Mouse (Mus musculus): ENCODE data around the gene Tcf25. TPM values are rescaled to one million over a fixed set of nuclear protein-coding genes. Genes with fewer than 3 reads are reported as not detected.
A peak's percentile ranks its signal among the peaks of the same experiment; 100 is the strongest.
"Not testable (repeated sequence)": the region's sequence is repeated elsewhere in the genome, so short reads cannot be mapped to it uniquely, and the experiment has no call there.

Tcf25 gene
- polyA plus RNA-seq, 1 experiment from 2014 or later: 54.0 TPM

DNA sequence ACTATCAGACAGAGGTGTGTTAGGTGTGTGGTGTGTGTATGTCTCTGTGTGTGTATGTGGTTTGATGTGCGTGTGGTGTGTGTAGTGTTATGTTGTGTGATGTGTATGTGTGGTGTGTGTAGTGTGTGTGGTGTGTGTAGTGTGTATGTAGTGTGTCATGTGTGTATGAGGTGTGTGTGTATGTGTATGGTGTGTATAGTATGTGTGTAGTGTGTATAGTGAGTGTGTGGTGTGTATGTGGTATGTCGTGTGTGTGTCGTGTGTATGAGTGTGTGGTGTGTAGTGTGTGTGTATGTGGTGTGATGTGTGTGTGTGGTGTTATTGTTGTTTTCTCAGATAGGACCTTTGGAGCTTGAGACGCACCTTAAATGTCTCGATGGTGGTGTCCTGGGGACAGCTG, 68.8 kb downstream of the Tcf25 start:
- H3K36me3 ChIP-seq (ENCODE audit: control insufficient read depth, insufficient read depth): no peaks in the 10 kb centered on the region
- no peaks in the 10 kb centered on the region for H3K27me3 ChIP-seq (ENCODE audit: control insufficient read depth, insufficient read depth, low read depth, low read length)
- peaks cover 11% of the 10 kb centered on the region for H3K4me1 ChIP-seq (ENCODE audit: control insufficient read depth, low read depth, low read length)
- H3K9ac ChIP-seq (ENCODE audit: low read depth, low read length): no peak overlapping the region
- WGBS (ENCODE audit: insufficient replicate concordance): 68% methylated on average over 5 of the region's 5 CpGs
- H3K4me2 ChIP-seq (ENCODE audit: low read depth, low read length): peak overlapping the region; percentile 85; the same call in 1 of the 2 replicates
- H3K27ac ChIP-seq (ENCODE audit: low read length): no peak overlapping the region
- peak overlapping the region; percentile 77 for H3K4me3 ChIP-seq (ENCODE audit: low read depth, low read length)
- ATAC-seq (ENCODE audit: low read depth): no peak
- H3K9me3 ChIP-seq (replicated peaks; ENCODE audit: control insufficient read depth, low read length): no peaks in the 10 kb centered on the region

DNA sequence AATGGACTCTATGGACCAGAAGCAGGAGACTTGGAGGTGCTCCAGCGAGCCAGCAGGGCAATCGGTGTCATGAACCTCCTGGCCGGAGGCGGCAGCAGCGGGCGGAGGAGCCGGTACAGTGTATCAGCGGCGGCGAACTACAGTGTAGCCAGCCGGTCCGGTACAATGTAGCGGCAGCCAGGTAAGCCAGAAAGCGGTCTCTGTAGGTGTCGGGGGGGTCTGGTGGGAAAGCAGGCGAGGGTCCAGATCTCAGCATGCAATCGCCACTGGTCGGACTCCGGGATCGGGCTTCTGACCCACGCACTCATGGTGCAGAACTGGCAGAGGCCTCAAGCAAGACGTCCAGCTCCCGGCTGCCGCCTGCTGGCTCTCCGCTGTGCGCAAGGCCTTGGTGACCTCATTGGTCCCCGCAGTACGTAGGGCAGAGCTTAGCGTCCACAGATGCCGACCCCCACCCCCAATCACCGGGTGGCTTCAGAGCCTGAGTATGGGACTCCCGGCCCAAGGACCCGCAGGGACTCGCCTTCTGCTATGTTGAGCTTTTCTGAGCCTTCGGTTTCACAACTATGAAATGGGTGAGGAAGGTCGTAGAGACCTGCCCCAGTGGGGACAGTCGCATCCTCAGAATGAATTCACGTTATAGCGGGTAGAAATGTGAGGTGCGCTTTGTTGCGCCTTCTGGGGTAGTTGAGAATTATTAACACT, 69.5 kb downstream of the Tcf25 start:
- ATAC-seq (ENCODE audit: low read depth): peak; percentile 92
- Histone ChIP-seq H3K4me1 (ENCODE audit: control insufficient read depth, low read depth, low read length) (peaks cover 11% of the 10 kb centered on the region), H3K9me3 (replicated peaks; ENCODE audit: control insufficient read depth, low read length) (no peaks in the 10 kb centered on the region), H3K9ac (ENCODE audit: low read depth, low read length) (peak overlapping the region; percentile 80), H3K27me3 (ENCODE audit: control insufficient read depth, insufficient read depth, low read depth, low read length) (no peaks in the 10 kb centered on the region), H3K4me2 (ENCODE audit: low read depth, low read length) (peak overlapping the region; percentile 85), H3K4me3 (ENCODE audit: low read depth, low read length) (peak overlapping the region; percentile 77), H3K27ac (ENCODE audit: low read length) (peak overlapping the region; percentile 52), H3K36me3 (ENCODE audit: control insufficient read depth, insufficient read depth) (no peaks in the 10 kb centered on the region)
- WGBS (ENCODE audit: insufficient replicate concordance): under 1% methylated on average over 41 of the region's 41 CpGs

DNA sequence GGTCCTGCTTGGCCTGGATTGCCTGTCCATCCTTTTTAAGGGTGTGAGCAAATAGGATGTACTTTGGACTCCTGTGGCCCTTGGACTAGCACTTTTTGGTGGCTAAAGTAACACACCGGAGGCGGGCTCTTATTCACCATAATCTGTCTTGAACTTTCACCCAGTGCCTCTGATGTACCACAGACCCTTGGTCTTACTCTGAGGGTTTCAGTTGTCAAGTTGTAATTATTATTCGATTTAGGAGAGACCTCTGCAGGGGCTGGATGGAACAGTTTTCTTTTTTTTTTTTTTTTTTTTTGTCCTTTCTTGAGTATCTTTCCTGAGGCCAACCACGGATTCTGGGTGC, 70.0 kb downstream of the Tcf25 start:
- ATAC-seq (ENCODE audit: low read depth): 0 out of 2 replicates have a peak, but pooled peaks have one; percentile 5
- Histone ChIP-seq H3K27me3 (ENCODE audit: control insufficient read depth, insufficient read depth, low read depth, low read length) (no peaks in the 10 kb centered on the region), H3K27ac (ENCODE audit: low read length) (peak overlapping the region; percentile 52; the same call in 1 of the 2 replicates), H3K36me3 (ENCODE audit: control insufficient read depth, insufficient read depth) (no peaks in the 10 kb centered on the region), H3K4me1 (ENCODE audit: control insufficient read depth, low read depth, low read length) (peaks cover 11% of the 10 kb centered on the region), H3K9ac (ENCODE audit: low read depth, low read length) (peak overlapping the region; percentile 80), H3K4me2 (ENCODE audit: low read depth, low read length) (peak overlapping the region; percentile 85), H3K9me3 (replicated peaks; ENCODE audit: control insufficient read depth, low read length) (no peaks in the 10 kb centered on the region), H3K4me3 (ENCODE audit: low read depth, low read length) (peak overlapping the region; percentile 77)
- 21% methylated on average over 4 of the region's 4 CpGs for WGBS (ENCODE audit: insufficient replicate concordance)

DNA sequence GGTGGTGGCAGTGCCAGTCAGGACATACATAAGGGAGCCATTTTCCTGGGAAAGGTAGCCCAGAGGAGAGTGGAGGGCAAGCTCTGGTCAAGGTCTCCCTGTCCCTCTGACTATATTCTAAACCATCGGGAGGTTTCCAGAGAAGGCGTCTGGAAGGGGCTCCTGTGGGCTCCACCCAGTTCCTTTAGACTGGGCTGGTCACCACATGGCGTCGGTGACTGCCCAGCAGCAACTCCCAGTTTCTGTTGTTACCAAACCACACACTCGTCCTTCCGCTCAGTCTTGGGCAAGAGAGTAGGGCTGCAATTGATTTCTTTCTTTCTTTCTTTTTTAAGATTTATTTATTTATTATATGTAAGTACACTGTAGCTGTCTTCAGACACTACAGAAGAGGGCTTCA, 70.6 kb downstream of the Tcf25 start:
- Histone ChIP-seq H3K9me3 (replicated peaks; ENCODE audit: control insufficient read depth, low read length) (no peaks in the 10 kb centered on the region), H3K27ac (ENCODE audit: low read length) (no peak overlapping the region), H3K27me3 (ENCODE audit: control insufficient read depth, insufficient read depth, low read depth, low read length) (no peaks in the 10 kb centered on the region), H3K4me2 (ENCODE audit: low read depth, low read length) (peak overlapping the region; percentile 85), H3K4me1 (ENCODE audit: control insufficient read depth, low read depth, low read length) (peaks cover 11% of the 10 kb centered on the region), H3K36me3 (ENCODE audit: control insufficient read depth, insufficient read depth) (no peaks in the 10 kb centered on the region), H3K4me3 (ENCODE audit: low read depth, low read length) (no peak overlapping the region; the same call in 1 of the 2 replicates), H3K9ac (ENCODE audit: low read depth, low read length) (no peak overlapping the region)
- ATAC-seq (ENCODE audit: low read depth): no peak
- 51% methylated on average over 6 of the region's 6 CpGs for WGBS (ENCODE audit: insufficient replicate concordance)

DNA sequence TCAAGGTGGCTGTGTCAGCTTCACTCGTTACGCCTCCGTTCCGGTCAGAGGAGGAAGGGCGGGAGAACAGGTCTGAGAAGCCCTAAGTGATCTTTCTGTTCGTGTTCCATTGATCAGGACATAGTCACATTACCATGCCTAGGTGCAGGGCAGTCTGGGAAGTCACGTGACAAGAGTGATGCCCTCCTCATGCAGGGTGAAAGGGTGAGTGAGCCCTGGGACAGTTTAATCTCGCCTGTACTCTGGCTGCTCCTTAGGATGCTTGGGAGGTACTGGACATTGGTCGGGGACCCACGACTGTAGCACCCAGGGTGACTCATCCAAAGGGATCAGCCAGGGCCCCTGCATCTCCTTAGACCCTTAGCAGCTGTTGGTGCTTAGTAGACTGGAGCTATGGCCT, 72.4 kb downstream of the Tcf25 start:
- no peak overlapping the region for H3K4me2 ChIP-seq (ENCODE audit: low read depth, low read length)

DNA sequence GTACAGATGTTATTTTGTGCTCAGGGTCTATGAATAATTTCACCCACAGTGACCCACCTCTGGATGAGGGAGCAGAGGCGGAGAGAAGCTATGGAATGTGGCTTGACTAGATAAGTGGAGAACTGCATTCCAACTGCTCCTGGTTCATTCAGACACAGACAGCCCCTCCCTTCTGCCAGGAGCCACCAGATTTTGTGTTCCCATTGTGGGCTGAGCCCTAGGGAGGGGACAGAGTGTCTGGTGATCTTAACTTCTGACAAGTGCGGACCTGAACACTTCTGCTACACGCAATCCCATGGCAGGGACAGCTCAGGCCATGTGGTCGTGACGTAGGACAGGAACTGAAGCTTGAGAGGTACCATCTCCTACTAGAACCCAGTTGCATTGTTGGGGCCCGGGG, 73.2 kb downstream of the Tcf25 start:
- no peaks in the 10 kb centered on the region for H3K9me3 ChIP-seq (replicated peaks; ENCODE audit: control insufficient read depth, low read length)
- H3K27ac ChIP-seq (ENCODE audit: low read length): no peak overlapping the region
- H3K4me1 ChIP-seq (ENCODE audit: control insufficient read depth, low read depth, low read length): peaks cover 14% of the 10 kb centered on the region
- H3K4me2 ChIP-seq (ENCODE audit: low read depth, low read length): no peak overlapping the region
- no peak for ATAC-seq (ENCODE audit: low read depth)
- no peak overlapping the region for H3K4me3 ChIP-seq (ENCODE audit: low read depth, low read length)
- 59% methylated on average over 6 of the region's 6 CpGs for WGBS (ENCODE audit: insufficient replicate concordance)
- H3K27me3 ChIP-seq (ENCODE audit: control insufficient read depth, insufficient read depth, low read depth, low read length): no peaks in the 10 kb centered on the region
- no peaks in the 10 kb centered on the region for H3K36me3 ChIP-seq (ENCODE audit: control insufficient read depth, insufficient read depth)
- no peak overlapping the region for H3K9ac ChIP-seq (ENCODE audit: low read depth, low read length)

More for the DNA sequence above, 72.4 kb downstream of the Tcf25 start:
- peaks cover 14% of the 10 kb centered on the region for H3K4me1 ChIP-seq (ENCODE audit: control insufficient read depth, low read depth, low read length)
- ATAC-seq (ENCODE audit: low read depth): no peak
- no peaks in the 10 kb centered on the region for H3K27me3 ChIP-seq (ENCODE audit: control insufficient read depth, insufficient read depth, low read depth, low read length)
- H3K27ac ChIP-seq (ENCODE audit: low read length): no peak overlapping the region
- no peaks in the 10 kb centered on the region for H3K36me3 ChIP-seq (ENCODE audit: control insufficient read depth, insufficient read depth)
- H3K4me3 ChIP-seq (ENCODE audit: low read depth, low read length): no peak overlapping the region
- H3K9me3 ChIP-seq (replicated peaks; ENCODE audit: control insufficient read depth, low read length): no peaks in the 10 kb centered on the region
- no peak overlapping the region for H3K9ac ChIP-seq (ENCODE audit: low read depth, low read length)
- WGBS (ENCODE audit: insufficient replicate concordance): 68% methylated on average over 10 of the region's 10 CpGs

DNA sequence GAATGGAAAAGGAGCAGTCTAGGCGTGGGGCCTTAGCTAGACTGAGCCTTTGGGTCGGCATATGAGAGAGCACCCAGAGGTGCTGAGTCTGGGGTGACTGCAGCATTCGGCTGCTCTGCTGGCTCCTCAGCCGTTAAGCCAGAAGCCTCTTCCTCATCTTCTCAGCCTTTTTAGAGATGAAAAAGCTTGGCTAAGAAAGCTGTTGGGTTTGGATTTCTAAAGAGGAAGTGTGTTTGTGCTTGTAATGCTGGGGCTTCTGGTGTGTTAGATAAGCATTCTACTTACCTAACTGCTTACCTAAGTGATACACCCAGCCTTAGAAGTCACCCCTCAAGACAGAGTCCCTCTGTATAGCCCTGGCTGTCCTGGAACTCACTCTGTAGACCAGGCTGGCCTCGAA, 77.2 kb downstream of the Tcf25 start:
- Histone ChIP-seq H3K4me2 (ENCODE audit: low read depth, low read length) (no peak overlapping the region), H3K36me3 (ENCODE audit: control insufficient read depth, insufficient read depth) (peaks cover 3% of the 10 kb centered on the region; the same call in 1 of the 2 replicates), H3K27me3 (ENCODE audit: control insufficient read depth, insufficient read depth, low read depth, low read length) (no peaks in the 10 kb centered on the region), H3K4me3 (ENCODE audit: low read depth, low read length) (no peak overlapping the region), H3K9me3 (replicated peaks; ENCODE audit: control insufficient read depth, low read length) (no peaks in the 10 kb centered on the region), H3K9ac (ENCODE audit: low read depth, low read length) (no peak overlapping the region), H3K27ac (ENCODE audit: low read length) (peak overlapping the region; percentile 67), H3K4me1 (ENCODE audit: control insufficient read depth, low read depth, low read length) (peaks cover 3% of the 10 kb centered on the region)
- no peak for ATAC-seq (ENCODE audit: low read depth)
- WGBS (ENCODE audit: insufficient replicate concordance): 22% methylated on average over 5 of the region's 5 CpGs

DNA sequence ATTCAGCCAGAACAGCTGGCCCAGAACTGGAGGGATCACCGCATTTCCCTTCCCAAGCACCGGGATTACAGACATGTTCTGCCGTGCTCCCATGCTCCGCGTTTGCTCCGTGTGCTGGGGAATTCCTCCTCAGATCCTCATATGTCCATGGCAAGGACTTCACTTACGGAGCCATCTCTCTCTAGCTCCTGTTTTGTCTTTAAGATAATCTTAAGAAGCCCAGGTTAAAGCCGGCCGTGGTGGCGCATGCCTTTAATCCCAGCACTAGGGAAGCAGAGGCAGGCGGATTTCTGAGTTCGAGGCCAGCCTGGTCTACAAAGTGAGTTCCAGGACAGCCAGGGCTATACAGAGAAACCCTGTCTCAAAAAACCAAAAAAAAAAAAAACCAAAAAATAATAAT, 78.2 kb downstream of the Tcf25 start:
- not testable (repeated sequence) for H3K27ac ChIP-seq (ENCODE audit: low read length); H3K4me3 ChIP-seq (ENCODE audit: low read depth, low read length)
- 79% methylated on average over 12 of the region's 12 CpGs for WGBS (ENCODE audit: insufficient replicate concordance)

DNA sequence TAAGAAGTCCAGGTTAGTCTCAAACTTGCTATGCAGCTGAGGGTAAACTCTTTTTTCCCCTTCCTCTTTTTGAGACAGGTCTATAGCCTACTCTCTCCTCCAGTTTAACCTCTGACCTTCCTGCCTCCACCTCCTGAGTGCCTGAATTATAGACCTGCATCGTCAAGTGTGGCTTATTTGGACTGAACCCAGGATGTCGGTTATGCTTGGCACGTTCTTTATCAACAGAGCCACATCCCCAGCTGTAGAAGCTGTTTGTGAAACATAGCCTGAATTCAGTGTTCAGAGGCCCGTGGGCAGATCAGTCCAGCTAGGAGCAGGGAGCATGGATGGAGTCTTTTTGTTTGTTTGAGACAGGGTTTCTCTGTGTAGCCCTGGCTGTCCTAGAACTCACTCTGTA, 78.6 kb downstream of the Tcf25 start:
- 21% methylated on average over 4 of the region's 4 CpGs for WGBS (ENCODE audit: insufficient replicate concordance)
- Histone ChIP-seq H3K4me1 (ENCODE audit: control insufficient read depth, low read depth, low read length) (peaks cover 3% of the 10 kb centered on the region), H3K9ac (ENCODE audit: low read depth, low read length) (no peak overlapping the region), H3K4me2 (ENCODE audit: low read depth, low read length) (no peak overlapping the region), H3K27me3 (ENCODE audit: control insufficient read depth, insufficient read depth, low read depth, low read length) (no peaks in the 10 kb centered on the region), H3K36me3 (ENCODE audit: control insufficient read depth, insufficient read depth) (peaks cover 3% of the 10 kb centered on the region; the same call in 1 of the 2 replicates), H3K27ac (ENCODE audit: low read length) (no peak overlapping the region), H3K9me3 (replicated peaks; ENCODE audit: control insufficient read depth, low read length) (no peaks in the 10 kb centered on the region), H3K4me3 (ENCODE audit: low read depth, low read length) (no peak overlapping the region)
- ATAC-seq (ENCODE audit: low read depth): 0 out of 2 replicates have a peak, but pooled peaks have one; percentile 16

More for the DNA sequence above, 78.2 kb downstream of the Tcf25 start:
- ATAC-seq (ENCODE audit: low read depth); H3K27me3 ChIP-seq (ENCODE audit: control insufficient read depth, insufficient read depth, low read depth, low read length); H3K9me3 ChIP-seq (replicated peaks; ENCODE audit: control insufficient read depth, low read length); H3K4me2 ChIP-seq (ENCODE audit: low read depth, low read length); H3K36me3 ChIP-seq (ENCODE audit: control insufficient read depth, insufficient read depth); H3K4me1 ChIP-seq (ENCODE audit: control insufficient read depth, low read depth, low read length); H3K9ac ChIP-seq (ENCODE audit: low read depth, low read length): not testable (repeated sequence)
